Mouse (Mus musculus) midbrain, embryonic 10.5 days (tissue): ENCODE data around the gene Arl16. TPM values are rescaled to one million over a fixed set of nuclear protein-coding genes. Genes with fewer than 3 reads are reported as not detected.
"Not testable (repeated sequence)": the region's sequence is repeated elsewhere in the genome, so short reads cannot be mapped to it uniquely, and the experiment has no call there.

Source experiments
- DNase-seq: peaks from one replicate; pipeline ENCODE4 v3.0.0-alpha.2; 2017; ENCODE audit warnings: low spot score
- H3K27ac ChIP-seq: fragments of 300-500 bp; sonication (generic); replicated peaks from 2 replicates; pipeline ENCODE4 v1.5.1; 2016; ENCODE audit warnings: mild to moderate bottlenecking
- H3K27me3 ChIP-seq: fragments of 300-500 bp; sonication (generic); 2 replicates; pipeline ENCODE4 v1.6.1; 2016; ENCODE audit warnings: low read depth, mild to moderate bottlenecking; ENCODE audit not compliant: poor library complexity, severe bottlenecking
- H3K36me3 ChIP-seq: fragments of 300-500 bp; sonication (generic); 2 replicates; pipeline ENCODE4 v1.6.1; 2016; ENCODE audit warnings: mild to moderate bottlenecking, moderate library complexity
- H3K4me1 ChIP-seq: fragments of 300-500 bp; sonication (generic); 2 replicates; pipeline ENCODE4 v1.6.1; 2016
- H3K4me3 ChIP-seq: fragments of 300-500 bp; sonication (generic); 2 replicates; pipeline ENCODE4 v1.5.1; 2016; ENCODE audit warnings: mild to moderate bottlenecking, moderate library complexity
- H3K9me3 ChIP-seq: fragments of 300-500 bp; sonication (generic); replicated peaks from 2 replicates; pipeline ENCODE4 v1.6.1; 2016; ENCODE audit warnings: mild to moderate bottlenecking
- WGBS: fragments of 180-500 bp; shearing (Covaris S2); methylation state at CpG from one replicate; pipeline ENCODE4 v1.1.7; 2016; 5-methylcytosine and 5-hydroxymethylcytosine counted together
- polyA plus RNA-seq: library from polyadenylated mRNA; unstranded; fragments of >200 nt; fragmentation: Nextera tagmentation; extraction: Ambion mirVana; gene quantifications from 2 replicates; pipeline ENCODE4 v1.2.1, GENCODE M21; 2016

Gene Arl16
- 61.8 and 64.0 TPM in 2 replicates for polyA plus RNA-seq

GRCm38 (mm10) chr11:120467051-120467735 is at the start of gene Arl16:
Gene Arl16 (minus strand): TSS chr11:120467607.
- peaks cover 73% of the 10 kb centered on the region for H3K36me3 ChIP-seq
- H3K27ac ChIP-seq = peak within 1 kb of the TSS; percentile 91

GRCm38 (mm10) chr11:120517147-120517546 is 49.7 kb upstream of the Arl16 start:
- Histone ChIP-seq H3K36me3 (no peaks in the 10 kb centered on the region), H3K27ac (no peak overlapping the region), H3K4me3 (no peak overlapping the region), H3K27me3 (no peaks in the 10 kb centered on the region), H3K4me1 (peaks cover 11% of the 10 kb centered on the region; the same call in 1 of the 2 replicates), H3K9me3 (no peaks in the 10 kb centered on the region)
- no peak for DNase-seq
- WGBS = 73% methylated on average over 4 of the region's 4 CpGs

More at GRCm38 (mm10) chr11:120467051-120467735, at the start of gene Arl16:
- no peaks in the 10 kb centered on the region for H3K27me3 ChIP-seq
- peak within 1 kb of the TSS; percentile 93 for H3K4me3 ChIP-seq
- H3K9me3 ChIP-seq = no peaks in the 10 kb centered on the region
- WGBS = under 1% methylated on average over 54 of the region's 54 CpGs
- peaks cover 28% of the 10 kb centered on the region for H3K4me1 ChIP-seq
- peak; percentile 99 for DNase-seq

DNA sequence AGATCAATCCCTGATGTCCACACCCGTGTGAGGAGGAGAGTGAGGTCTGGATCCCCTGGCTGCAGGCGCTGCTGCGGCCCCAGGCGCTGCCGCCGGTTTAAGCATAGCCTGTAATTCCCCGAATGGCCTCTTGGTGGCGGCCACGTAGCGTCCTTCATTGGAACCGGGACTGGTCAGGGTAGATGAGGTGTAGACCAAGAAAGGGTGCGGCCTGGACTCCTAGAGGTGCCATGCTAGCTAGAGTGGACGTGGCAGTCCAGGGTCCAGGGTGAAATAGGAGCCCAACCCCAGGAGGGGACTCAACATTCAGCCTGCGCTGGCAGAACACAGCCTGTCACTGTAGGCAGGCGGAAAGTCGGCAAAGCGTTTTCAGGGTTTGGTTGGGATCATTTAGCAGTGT is 48.2 kb upstream of the Arl16 start:
- Histone ChIP-seq H3K4me1 (peaks cover 18% of the 10 kb centered on the region), H3K27ac (no peak overlapping the region), H3K9me3 (no peaks in the 10 kb centered on the region), H3K36me3 (no peaks in the 10 kb centered on the region), H3K27me3 (peaks cover 5% of the 10 kb centered on the region), H3K4me3 (peak overlapping the region; percentile 2)
- 18% methylated on average over 17 of the region's 17 CpGs for WGBS
- peak; percentile 88 for DNase-seq

DNA sequence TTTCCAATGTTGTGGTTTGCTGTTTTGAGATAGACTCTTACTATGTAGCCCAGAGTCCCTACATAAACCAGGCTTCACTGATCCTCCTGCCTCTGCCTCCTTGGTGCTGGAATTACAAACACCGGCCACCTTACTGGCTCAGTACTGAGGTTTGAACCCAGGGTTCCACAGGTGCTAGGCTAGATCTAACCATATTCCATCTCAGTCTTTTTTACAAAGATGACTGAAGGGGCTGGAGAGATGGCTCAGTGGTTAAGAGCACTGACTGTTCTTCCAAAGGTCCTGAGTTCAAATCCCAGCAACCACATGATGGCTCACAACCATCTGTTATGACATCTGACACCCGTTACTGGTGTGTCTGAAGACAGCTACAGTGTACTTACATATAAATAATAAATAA is 46.9 kb upstream of the Arl16 start:
- 91% methylated on average over 2 of the region's 2 CpGs for WGBS
- H3K36me3 ChIP-seq, H3K27ac ChIP-seq, H3K27me3 ChIP-seq, H3K4me3 ChIP-seq, DNase-seq, H3K9me3 ChIP-seq: not testable (repeated sequence)
- H3K4me1 ChIP-seq = peaks cover 25% of the 10 kb centered on the region

DNA sequence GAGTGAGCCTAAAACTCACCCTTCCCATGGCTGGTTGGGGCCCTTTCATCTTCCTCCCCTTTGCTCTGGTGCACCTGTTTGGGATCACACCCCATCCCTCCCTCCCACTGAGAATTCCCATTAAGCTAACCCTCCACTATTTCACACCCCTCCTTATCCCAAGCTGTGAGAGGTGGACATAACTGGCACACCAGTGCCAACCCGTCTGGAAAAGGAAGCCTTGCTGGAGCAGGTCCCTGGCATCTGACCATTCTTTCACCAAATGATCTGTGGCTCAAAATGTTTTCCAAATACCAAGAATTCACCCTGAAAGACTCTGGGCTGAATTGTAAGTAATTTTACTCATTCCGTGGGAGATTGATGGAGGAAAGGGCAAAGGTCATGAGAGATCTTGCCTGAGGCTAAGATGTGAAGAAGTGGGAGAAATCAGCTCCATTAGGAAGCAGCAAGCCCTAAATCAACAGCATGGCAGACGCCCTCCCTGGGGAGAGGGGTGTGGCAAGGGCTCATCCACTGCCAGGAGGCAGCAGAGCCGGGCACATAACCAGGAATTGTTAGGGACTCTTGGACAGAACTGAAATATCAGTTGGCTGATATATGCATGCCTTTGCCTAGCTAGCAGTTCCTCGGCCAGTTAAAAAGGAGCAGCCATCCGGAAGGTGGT is 45.5 kb upstream of the Arl16 start:
- Histone ChIP-seq H3K9me3 (no peaks in the 10 kb centered on the region), H3K27ac (no peak overlapping the region), H3K36me3 (no peaks in the 10 kb centered on the region), H3K4me1 (peaks cover 25% of the 10 kb centered on the region), H3K4me3 (no peak overlapping the region), H3K27me3 (peaks cover 5% of the 10 kb centered on the region)
- WGBS = 63% methylated on average over 6 of the region's 6 CpGs
- no peak for DNase-seq

DNA sequence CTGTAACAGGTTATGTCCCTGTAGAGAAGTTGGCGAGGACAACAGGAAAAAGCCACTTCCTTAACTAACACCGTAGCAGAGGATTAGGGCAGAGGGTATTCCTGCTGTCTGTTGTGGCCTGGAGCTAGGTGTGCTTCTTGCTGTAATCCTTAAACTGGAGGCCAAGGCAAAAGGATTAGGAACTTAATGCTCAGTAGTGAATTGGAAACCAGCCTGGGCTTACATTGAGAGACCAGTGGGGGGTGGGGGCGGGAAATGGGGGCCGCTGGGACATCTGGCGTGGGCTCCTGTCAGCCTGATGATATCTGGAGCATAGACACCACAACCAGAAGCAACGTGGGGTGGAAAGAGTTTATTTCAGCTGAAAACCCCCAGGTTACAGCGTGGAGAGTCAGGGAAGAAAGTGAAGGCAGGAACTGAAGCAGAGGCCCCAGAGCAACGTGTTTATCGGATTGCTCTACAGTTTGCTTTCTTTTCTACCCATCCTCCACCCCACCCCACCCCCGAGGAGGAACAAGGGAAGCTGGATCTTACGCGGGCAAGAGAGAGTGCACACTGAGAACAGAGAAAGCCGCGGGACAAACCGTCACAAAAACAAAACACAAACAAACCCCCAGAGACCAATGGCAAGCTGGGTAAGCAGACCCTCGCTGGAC is 43.1 kb upstream of the Arl16 start:
- Histone ChIP-seq H3K4me3 (peak overlapping the region; percentile 42), H3K27ac (peak overlapping the region; percentile 81), H3K9me3 (no peaks in the 10 kb centered on the region), H3K36me3 (no peaks in the 10 kb centered on the region), H3K4me1 (peaks cover 22% of the 10 kb centered on the region), H3K27me3 (peaks cover 5% of the 10 kb centered on the region)
- WGBS = 4% methylated on average over 16 of the region's 16 CpGs
- DNase-seq = peak; percentile 31

GRCm38 (mm10) chr11:120509940-120510339 is 42.5 kb upstream of the Arl16 start:
- no peaks in the 10 kb centered on the region for H3K9me3 ChIP-seq
- peak overlapping the region; percentile 42; the same call in 1 of the 2 replicates for H3K4me3 ChIP-seq
- WGBS = 33% methylated on average over 4 of the region's 4 CpGs
- no peak for DNase-seq
- no peaks in the 10 kb centered on the region for H3K36me3 ChIP-seq
- H3K27ac ChIP-seq = peak overlapping the region; percentile 81
- H3K27me3 ChIP-seq = peaks cover 5% of the 10 kb centered on the region
- peaks cover 22% of the 10 kb centered on the region for H3K4me1 ChIP-seq

DNA sequence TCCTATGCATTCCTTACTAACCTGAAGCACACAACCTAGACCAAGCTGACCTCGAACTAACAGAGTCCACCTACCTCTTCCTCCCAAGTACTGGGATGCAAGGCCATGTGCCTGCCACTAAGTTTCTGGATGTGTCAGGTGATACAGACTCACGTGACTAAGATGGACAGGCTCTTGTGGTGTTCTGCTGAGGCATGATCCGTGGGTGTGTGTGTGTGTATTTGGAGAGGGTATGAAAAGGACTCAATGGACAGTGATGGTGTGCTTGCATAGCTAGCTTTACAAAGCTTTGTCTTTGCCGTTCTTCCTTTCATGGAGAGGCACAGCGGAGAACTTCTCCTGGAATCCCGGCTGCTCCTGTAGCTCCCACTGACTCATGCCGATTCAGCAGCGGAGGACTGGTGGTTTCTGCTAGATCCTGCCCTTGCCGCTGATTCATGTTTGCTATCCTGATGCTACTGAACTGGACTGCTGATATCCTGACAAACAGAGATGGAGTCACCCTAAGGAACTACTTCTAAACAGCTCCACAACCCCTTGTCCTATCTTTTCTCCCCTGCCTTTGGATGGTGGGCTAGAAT is 41.0 kb upstream of the Arl16 start:
- peaks cover 5% of the 10 kb centered on the region for H3K27me3 ChIP-seq
- no peaks in the 10 kb centered on the region for H3K36me3 ChIP-seq
- no peak for DNase-seq
- H3K9me3 ChIP-seq = no peaks in the 10 kb centered on the region
- H3K4me3 ChIP-seq = no peak overlapping the region
- no peak overlapping the region for H3K27ac ChIP-seq
- WGBS = 86% methylated on average over 9 of the region's 9 CpGs
- H3K4me1 ChIP-seq = peaks cover 22% of the 10 kb centered on the region

DNA sequence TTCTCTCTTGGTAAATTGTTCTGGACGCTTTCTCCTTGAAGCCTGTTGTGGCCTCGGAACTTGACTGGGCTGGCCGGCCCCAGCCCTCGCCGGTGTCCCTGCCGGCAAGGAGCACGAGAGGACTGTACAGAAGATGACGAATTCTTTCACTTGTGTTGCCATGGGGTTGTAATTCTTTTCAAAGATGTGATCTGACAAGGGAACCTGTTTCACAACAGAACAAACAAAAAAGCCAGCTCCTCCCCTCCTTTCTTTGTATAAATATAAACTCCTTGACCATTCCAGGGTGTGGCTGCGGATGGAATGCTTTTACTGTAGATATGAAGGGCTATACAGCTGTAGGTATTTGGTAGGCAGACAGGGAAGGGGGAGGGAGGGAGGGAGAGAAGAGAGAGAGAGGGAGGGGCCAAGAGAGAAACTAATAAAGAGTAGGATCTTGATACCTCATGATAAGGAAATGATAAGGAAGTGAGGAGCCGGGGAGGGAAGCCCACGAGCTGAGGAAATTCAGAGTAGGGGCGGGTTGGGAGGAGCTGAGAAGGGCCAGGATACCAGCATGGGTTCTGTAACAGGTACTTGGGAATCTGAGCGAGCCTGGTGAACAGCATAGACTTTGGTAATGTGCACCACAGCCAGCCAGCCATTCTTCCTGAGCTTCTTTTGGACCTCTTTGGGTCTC is 40.3 kb upstream of the Arl16 start:
- no peak for DNase-seq
- no peak overlapping the region for H3K4me3 ChIP-seq
- H3K27me3 ChIP-seq = peaks cover 5% of the 10 kb centered on the region
- no peaks in the 10 kb centered on the region for H3K36me3 ChIP-seq
- H3K27ac ChIP-seq = no peak overlapping the region
- H3K9me3 ChIP-seq = no peaks in the 10 kb centered on the region
- WGBS = 87% methylated on average over 13 of the region's 13 CpGs
- peaks cover 18% of the 10 kb centered on the region for H3K4me1 ChIP-seq

GRCm38 (mm10) chr11:120506899-120507298 is 39.5 kb upstream of the Arl16 start:
- Histone ChIP-seq H3K27ac (no peak overlapping the region), H3K36me3 (no peaks in the 10 kb centered on the region), H3K9me3 (no peaks in the 10 kb centered on the region), H3K27me3 (peaks cover 4% of the 10 kb centered on the region), H3K4me1 (peaks cover 18% of the 10 kb centered on the region), H3K4me3 (no peak overlapping the region)
- no peak for DNase-seq
- WGBS = 55% methylated on average over 4 of the region's 4 CpGs

DNA sequence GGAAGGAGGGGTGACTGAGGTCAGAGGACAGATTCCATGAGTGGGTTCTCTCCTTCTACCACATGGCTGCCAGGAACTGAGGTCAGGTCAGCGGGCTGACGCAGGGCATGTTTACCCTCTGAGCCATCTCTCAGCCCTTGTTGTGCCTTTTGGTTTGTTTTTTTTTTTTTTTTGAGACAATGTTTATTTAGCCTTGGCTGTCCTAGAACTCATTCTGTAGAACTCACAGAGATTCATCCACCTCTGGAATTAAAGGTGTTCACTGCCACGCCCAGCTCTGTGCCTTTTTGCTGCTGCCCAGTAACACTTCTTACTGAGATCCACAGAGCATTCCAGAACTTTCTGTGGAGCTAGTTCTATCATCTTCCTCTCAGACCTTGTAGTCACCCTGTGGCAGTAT is 38.3 kb upstream of the Arl16 start:
- Histone ChIP-seq H3K27me3 (no peaks in the 10 kb centered on the region; the same call in 1 of the 2 replicates), H3K27ac (no peak overlapping the region), H3K36me3 (no peaks in the 10 kb centered on the region), H3K4me3 (no peak overlapping the region), H3K9me3 (no peaks in the 10 kb centered on the region), H3K4me1 (peaks cover 12% of the 10 kb centered on the region)
- WGBS = 92% methylated on average over 3 of the region's 3 CpGs
- DNase-seq = no peak

- Histone ChIP-seq H3K36me3 (peaks cover 28% of the 10 kb centered on the region), H3K4me3 (no peak overlapping the region), H3K27ac (no peak overlapping the region), H3K27me3 (no peaks in the 10 kb centered on the region), H3K9me3 (no peaks in the 10 kb centered on the region), H3K4me1 (no peaks in the 10 kb centered on the region)
- WGBS = 95% methylated on average over 4 of the region's 4 CpGs
- DNase-seq = no peak
These were observed 34.3 kb upstream of the Arl16 start for GRCm38 (mm10) chr11:120501701-120502100.
